Mouse (Mus musculus) gastrocnemius, adult 18-20 months (tissue): Measurements from ENCODE around the gene Myom1. TPM values are rescaled to one million over a fixed set of nuclear protein-coding genes. Genes with fewer than 3 reads are reported as not detected.
"Not testable (repeated sequence)": the region's sequence is repeated elsewhere in the genome, so short reads cannot be mapped to it uniquely, and the experiment has no call there.

Experiments used
- DNase-seq: peaks from one replicate; pipeline ENCODE4 v3.0.0; 2021; ENCODE audit warnings: low spot score
- long read RNA-seq, 2 experiments: library from polyadenylated mRNA; stranded (forward); transcript quantifications; one replicate each; pipeline ENCODE4 v2.0.0; 2021
- total RNA-seq, 2 experiments: library from RNA; stranded (reverse); gene quantifications; 2 replicates each; pipeline ENCODE4 v1.2.3; 2021

Myom1 gene
- 1,000 to 10,000 TPM; 1,275 to 1,360 TPM for total RNA-seq
- long read RNA-seq, experiment 1, full-length matches to known transcripts: 478 of 994 reads
- long read RNA-seq, experiment 1, partial matches to known transcripts: 482 of 994 reads
- long read RNA-seq, experiment 1, other reads (novel, unspliced or antisense): 34 of 994 reads
- long read RNA-seq, experiment 2, full-length matches to known transcripts: 414 of 927 reads
- long read RNA-seq, experiment 2, partial matches to known transcripts: 479 of 927 reads
- long read RNA-seq, experiment 2, other reads (novel, unspliced or antisense): 34 of 927 reads

GRCm38 (mm10) chr17:71002081-71002743 lies at the start of gene Myom1:
Myom1 (plus strand) TSS chr17:71002633.
- peak; percentile 99 for DNase-seq

GRCm38 (mm10) chr17:70963546-70963945 lies 38.9 kb upstream of the Myom1 start:
- peak; percentile 98 for DNase-seq

DNA sequence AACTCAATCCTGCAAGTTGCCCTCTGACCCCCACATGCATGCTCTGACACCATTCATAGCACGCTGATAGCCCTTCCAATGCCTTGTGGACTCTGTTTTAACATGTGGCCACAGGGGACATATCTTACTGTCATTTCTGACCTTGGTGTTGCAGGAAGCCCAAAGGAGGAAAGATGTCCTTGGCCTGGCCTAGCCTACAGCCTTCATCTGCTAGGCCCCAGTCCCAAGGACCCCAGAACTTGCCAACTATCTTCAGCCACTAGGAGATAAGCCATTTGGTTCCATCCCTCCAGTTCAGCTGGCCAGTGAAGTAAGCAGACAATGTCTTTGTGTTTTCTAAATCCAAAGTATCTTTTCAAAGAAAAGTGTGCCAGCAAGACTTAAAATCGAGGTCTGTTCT lies 37.2 kb upstream of the Myom1 start:
- DNase-seq: no peak

GRCm38 (mm10) chr17:70966126-70966525 lies 36.3 kb upstream of the Myom1 start:
- DNase-seq: no peak

GRCm38 (mm10) chr17:70967191-70967590 lies 35.2 kb upstream of the Myom1 start:
- no peak for DNase-seq

DNA sequence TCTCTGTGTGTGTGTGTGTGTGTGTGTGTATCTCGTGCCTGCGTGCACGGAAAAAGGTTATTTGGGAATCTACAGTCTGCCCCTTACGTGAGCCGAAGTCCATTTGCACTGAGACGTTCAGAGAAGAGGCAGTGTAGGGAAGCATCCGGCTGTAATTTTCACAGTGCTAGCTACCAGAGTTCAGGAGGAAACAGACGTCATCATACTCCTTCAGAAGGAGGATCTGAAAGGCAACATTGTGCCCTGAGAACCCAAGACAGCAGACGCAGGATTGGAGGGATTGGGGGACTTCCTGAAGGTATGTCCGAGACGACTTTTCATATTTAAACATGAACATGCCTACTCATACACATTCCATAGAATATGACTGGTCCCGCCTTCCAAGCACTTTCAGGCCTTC lies 34.8 kb upstream of the Myom1 start:
- DNase-seq: no peak

DNA sequence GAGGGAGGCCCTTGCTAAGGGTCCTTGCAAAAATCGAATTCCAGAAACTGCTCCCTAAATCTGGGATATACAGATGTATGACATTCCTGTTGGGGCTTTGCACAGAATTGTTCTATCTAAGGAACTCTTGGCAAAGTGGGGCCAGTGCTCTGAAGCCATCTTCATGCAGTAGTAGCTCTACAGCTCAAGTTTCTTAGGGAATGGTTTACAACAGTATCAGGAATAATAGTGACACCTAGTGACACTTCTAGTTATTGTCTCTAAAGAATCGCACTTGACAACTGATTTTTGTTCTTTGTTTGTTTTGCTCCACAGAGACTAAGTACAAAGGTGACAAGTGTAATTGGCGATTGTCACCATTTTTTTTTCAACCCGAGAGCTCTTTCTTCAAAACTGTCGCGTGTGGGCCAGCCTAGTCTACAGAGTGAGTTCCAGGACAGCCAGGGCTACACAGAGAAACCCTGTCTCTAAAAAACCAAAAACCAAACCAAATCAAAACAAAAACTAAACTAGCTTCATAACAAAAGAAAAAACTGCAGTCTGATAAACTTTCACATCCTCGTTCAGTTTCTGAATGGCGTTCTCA lies 33.7 kb upstream of the Myom1 start:
- no peak for DNase-seq

DNA sequence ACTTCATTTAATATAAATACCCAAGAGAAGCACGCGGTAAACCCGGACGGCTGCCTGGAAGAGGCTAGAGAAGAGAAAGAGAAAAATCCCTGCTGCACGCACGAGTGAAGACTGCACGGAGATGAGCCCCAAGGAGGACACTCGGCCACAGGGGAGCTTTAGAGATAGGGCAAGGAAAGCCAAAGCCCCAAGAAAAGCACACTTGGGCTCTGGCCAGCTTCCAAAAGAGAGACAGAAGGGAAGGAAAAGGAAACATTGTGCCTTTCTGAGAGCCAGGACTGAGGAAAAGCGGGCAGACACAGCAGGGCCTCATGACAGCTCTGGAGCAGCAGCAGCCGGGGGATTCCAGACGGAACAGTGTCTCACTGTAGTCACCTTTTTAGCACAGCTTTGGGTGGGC lies 31.2 kb upstream of the Myom1 start:
- no peak for DNase-seq

GRCm38 (mm10) chr17:70973398-70973797 lies 29.0 kb upstream of the Myom1 start:
- no peak for DNase-seq

GRCm38 (mm10) chr17:70974065-70974464 lies 28.4 kb upstream of the Myom1 start:
- DNase-seq: not testable (repeated sequence)

- DNase-seq: no peak
These were observed 24.6 kb upstream of the Myom1 start for GRCm38 (mm10) chr17:70977799-70978198.

DNA sequence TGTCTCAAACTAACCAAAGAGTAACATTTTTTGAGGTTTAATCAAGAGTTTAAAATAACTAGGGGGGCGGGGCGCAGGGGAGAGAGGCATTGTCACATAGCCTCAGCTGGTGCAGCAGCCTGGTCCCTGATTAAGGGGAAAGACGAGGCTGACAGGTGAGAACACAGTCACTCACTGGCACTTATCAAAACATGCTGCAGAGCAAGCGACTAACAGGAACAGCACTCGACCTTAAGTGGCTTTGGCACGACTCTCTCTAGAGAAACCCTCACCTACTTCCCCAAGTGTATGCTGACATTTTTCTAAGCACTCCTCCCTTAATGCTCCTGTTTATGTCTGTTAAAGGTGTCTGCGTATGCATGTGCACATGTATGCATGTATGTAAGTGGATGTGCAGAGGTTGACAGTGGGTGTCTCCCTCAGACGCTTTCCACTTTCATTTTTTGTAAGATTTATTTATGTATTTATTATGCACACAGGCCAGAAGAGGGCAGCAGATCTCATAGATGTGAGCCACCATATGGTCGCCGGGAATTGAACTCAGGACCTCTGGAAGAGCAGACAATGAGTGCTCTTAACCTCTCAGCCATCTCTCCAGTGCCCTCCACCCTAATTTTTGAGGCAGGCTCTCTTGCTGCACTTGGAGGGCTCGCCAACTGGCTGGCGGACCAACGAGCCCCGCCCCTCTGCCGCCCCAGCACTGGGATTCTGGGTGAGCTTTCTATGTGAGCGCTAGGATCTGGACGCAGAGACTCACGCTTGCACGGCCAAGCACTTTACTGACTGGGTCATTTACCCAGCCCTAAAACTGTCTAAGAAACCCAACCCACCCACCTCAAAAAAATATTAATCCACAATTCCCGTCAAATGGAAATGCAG lies 22.8 kb upstream of the Myom1 start:
- DNase-seq: no peak

GRCm38 (mm10) chr17:70985501-70986354 lies 16.7 kb upstream of the Myom1 start:
- DNase-seq: no peak

DNA sequence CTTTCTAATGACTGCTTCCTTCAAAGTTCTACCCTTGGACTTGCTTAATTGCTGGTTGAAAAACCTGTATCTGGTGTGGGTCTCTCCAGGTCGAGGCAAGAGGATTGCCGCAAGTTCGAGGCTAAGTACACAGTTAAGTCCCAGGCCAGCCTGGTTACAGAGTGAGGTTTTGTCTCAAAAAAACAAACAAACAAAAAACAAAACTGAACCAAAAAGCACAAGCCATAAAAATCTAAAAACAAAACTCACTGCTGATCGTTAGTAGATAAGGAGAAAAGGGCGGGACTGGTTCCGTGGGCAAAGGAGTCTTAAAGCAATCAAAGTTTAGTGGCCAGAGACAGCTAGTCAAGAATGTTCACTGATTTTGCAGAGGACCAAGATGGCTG lies 16.1 kb upstream of the Myom1 start:
- DNase-seq: no peak

- no peak for DNase-seq
These were observed 15.4 kb upstream of the Myom1 start for GRCm38 (mm10) chr17:70986831-70987660.

GRCm38 (mm10) chr17:70988337-70988767 lies 14.1 kb upstream of the Myom1 start:
- DNase-seq: no peak

GRCm38 (mm10) chr17:70989430-70989829 lies 13.0 kb upstream of the Myom1 start:
- DNase-seq: no peak

DNA sequence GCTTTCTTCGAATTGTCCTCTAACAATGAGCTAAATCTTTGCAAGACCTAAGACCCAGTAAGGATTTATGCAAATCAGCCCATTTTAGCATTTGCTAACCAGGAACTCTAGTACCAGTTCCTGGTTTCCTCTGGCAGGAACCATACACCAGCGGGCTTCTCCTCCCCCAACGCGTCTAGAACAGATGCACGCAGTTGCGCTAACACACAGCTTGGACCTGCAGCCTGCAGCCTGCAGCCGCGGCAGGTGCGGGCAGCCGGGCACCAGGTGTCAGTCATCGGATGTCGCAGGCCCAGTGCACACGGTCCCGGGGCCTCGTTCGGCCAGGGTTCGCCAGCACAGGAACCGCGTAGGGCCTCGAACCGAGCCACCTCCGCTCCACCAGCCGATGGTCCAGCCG lies 12.4 kb upstream of the Myom1 start:
- no peak for DNase-seq

- DNase-seq: peak; percentile 71
These were observed 11.8 kb upstream of the Myom1 start for GRCm38 (mm10) chr17:70990403-70991303.
